Mouse (Mus musculus) embryonic facial prominence, embryonic 11.5 days (tissue): Measurements from ENCODE around the gene Ccdc96. TPM values are rescaled to one million over a fixed set of nuclear protein-coding genes. Genes with fewer than 3 reads are reported as not detected.

Source experiments
- ATAC-seq: fragments of 200-750 bp; cut with Nextera tagmentation; replicated peaks from 2 replicates; pipeline ENCODE4 v1.8.0; 2017; ENCODE audit warnings: low read depth; ENCODE audit not compliant: insufficient number of reproducible peaks, low FRiP score, low TSS enrichment
- DNase-seq: peaks from one replicate; pipeline ENCODE4 v3.0.0-alpha.2; 2015; ENCODE audit warnings: low spot score
- H3K27ac ChIP-seq: fragments of 300-500 bp; sonication (generic); replicated peaks from 2 replicates; pipeline ENCODE4 v1.5.1; 2014; ENCODE audit warnings: mild to moderate bottlenecking, low read depth, low read length, control low read depth
- H3K27me3 ChIP-seq: fragments of 300-500 bp; sonication (generic); 2 replicates; pipeline ENCODE4 v1.6.1; 2014; ENCODE audit warnings: mild to moderate bottlenecking, low read length, moderate library complexity, mixed read lengths; ENCODE audit not compliant: control insufficient read depth, insufficient read depth
- H3K36me3 ChIP-seq: fragments of 300-500 bp; sonication (generic); replicated peaks from 2 replicates; pipeline ENCODE4 v1.6.1; 2014; ENCODE audit warnings: low read depth, mild to moderate bottlenecking, low read length, moderate library complexity, mixed read lengths; ENCODE audit not compliant: control insufficient read depth, insufficient read depth
- H3K4me1 ChIP-seq: fragments of 300-500 bp; sonication (generic); 2 replicates; pipeline ENCODE4 v1.6.1; 2014; ENCODE audit warnings: low read length, mixed read lengths; ENCODE audit not compliant: control insufficient read depth, insufficient read depth
- H3K4me2 ChIP-seq: fragments of 300-500 bp; sonication (generic); 2 replicates; pipeline ENCODE4 v1.6.1; 2014; ENCODE audit warnings: low read depth, mild to moderate bottlenecking, control low read depth, low read length, moderate library complexity
- H3K4me3 ChIP-seq: fragments of 300-500 bp; sonication (generic); 2 replicates; pipeline ENCODE4 v1.5.1; 2014; ENCODE audit warnings: low read depth, low read length, control low read depth
- H3K9ac ChIP-seq: fragments of 300-500 bp; sonication (generic); replicated peaks from 2 replicates; pipeline ENCODE4 v1.6.1; 2014; ENCODE audit warnings: mild to moderate bottlenecking, control low read depth, low read length
- H3K9me3 ChIP-seq: fragments of 300-500 bp; sonication (generic); replicated peaks from 2 replicates; pipeline ENCODE4 v1.6.1; 2016; ENCODE audit warnings: mild to moderate bottlenecking, low read length, inconsistent platforms, mixed read lengths; ENCODE audit not compliant: control insufficient read depth
- WGBS: fragments of 180-500 bp; shearing (Covaris S2); extraction: QIAGEN DNeasy Blood & Tissue Kit; methylation state at CpG from one replicate; pipeline ENCODE4 v1.1.7; 2014; 5-methylcytosine and 5-hydroxymethylcytosine counted together
- polyA plus RNA-seq: library from polyadenylated mRNA; unstranded; fragments of >200 nt; fragmentation: Nextera tagmentation; extraction: Ambion mirVana; gene quantifications from 2 replicates; pipeline ENCODE4 v1.2.1, GENCODE M21; 2014

Gene Ccdc96
- polyA plus RNA-seq, 1 experiment from 2014 or later: 1.1 TPM

DNA sequence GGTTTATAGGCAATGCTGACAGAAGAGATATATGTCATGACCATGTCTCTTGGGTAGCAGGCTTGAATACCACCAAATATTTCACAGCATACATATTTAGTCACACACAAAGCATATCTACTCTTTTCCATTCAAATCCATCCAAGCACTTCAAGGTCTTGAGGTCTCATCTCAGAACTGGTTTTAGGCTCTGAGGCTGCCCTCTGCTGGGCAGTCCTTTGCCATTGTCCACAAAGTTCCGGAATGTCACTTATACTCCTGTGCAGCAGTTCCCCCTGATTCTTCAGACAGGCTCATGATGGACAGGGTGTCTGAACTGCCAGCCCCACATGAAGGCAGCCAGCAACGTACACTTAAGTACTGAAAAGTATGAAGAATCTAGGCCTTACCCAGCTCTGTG lies 4.8 kb downstream of the Ccdc96 start:
- 49% methylated on average over 2 of the region's 2 CpGs for WGBS
- Histone ChIP-seq H3K4me2 (no peak overlapping the region), H3K9ac (no peak overlapping the region), H3K4me3 (no peak overlapping the region), H3K4me1 (no peaks in the 10 kb centered on the region), H3K9me3 (no peaks in the 10 kb centered on the region), H3K27me3 (peaks cover 3% of the 10 kb centered on the region; the same call in 1 of the 2 replicates), H3K27ac (no peak overlapping the region), H3K36me3 (no peaks in the 10 kb centered on the region; the same call in 1 of the 2 replicates)
- DNase-seq (peak; percentile 47), ATAC-seq (no peak)

DNA sequence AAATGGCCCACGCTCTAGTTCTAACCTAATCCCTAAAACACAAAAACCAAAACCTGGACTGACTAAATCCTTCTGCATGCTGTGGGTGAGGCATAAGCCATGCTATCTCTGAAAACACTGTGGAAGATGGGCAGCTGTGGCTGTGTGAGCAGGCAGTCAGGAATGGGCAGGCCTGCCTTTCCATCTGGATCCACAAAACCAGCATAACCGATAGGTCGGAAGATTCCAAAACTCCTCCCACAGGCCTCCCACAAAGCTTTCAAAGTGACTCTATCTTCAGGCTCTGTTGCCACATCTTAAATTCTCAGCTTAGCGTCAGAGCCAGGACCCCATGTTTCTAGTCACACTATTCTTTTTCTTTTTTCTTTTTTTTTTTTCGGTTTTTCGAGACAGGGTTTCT lies 9.5 kb downstream of the Ccdc96 start:
- 91% methylated on average over 6 of the region's 6 CpGs for WGBS
- H3K27me3 ChIP-seq: no peaks in the 10 kb centered on the region
- H3K36me3 ChIP-seq: no peaks in the 10 kb centered on the region; the same call in none of the 2 replicates

DNA sequence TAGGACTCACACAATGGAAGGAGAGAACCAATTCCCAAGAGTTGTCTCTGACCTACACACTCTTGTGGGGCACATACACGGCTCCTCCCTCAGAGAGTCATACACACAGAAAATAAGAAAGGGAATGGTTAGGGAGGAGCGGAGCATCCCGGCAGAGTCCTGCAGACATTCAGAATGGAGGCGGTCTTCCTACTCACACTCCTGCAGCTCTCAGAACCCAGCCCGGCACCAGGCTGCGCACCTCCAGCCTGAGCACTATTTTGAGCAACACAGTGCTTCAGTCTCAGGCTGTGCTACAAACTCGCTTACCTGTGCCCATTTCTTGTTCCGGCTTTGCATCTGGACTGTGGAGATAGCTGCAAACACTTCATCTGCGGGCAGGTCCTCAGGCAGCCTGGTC lies 10.3 kb downstream of the Ccdc96 start:
- WGBS: 90% methylated on average over 9 of the region's 9 CpGs
- H3K27ac ChIP-seq: no peak overlapping the region
- no peak overlapping the region for H3K9ac ChIP-seq
- no peaks in the 10 kb centered on the region for H3K27me3 ChIP-seq
- H3K4me3 ChIP-seq: no peak overlapping the region
- ATAC-seq (no peak), DNase-seq (no peak)
- no peaks in the 10 kb centered on the region; the same call in none of the 2 replicates for H3K36me3 ChIP-seq
- no peaks in the 10 kb centered on the region for H3K4me1 ChIP-seq
- no peaks in the 10 kb centered on the region for H3K9me3 ChIP-seq
- no peak overlapping the region for H3K4me2 ChIP-seq

More for the DNA sequence above, 9.5 kb downstream of the Ccdc96 start:
- H3K4me2 ChIP-seq: no peak overlapping the region
- no peak overlapping the region for H3K27ac ChIP-seq
- no peaks in the 10 kb centered on the region for H3K9me3 ChIP-seq
- no peaks in the 10 kb centered on the region for H3K4me1 ChIP-seq
- no peak for ATAC-seq
- H3K4me3 ChIP-seq: no peak overlapping the region
- H3K9ac ChIP-seq: no peak overlapping the region
- no peak for DNase-seq

DNA sequence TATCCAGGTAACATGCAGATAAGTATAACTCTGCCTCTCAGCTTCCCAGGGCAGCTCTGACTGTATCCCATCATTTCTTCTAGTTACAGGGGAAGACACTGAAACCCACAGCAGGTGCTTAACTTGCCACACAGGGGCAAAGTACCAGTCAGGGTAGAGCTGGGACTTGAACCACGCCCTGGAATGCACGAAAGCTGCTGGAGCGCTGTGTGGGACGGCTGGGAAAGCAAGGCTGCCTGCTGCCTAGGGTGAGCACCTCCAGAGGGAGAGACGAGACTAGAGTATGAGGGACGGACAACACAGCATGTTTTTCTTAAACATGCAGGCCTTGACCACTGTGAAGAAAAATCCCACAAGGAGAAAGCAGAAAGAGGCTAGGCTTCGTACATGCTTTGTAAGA lies 20.8 kb downstream of the Ccdc96 start:
- H3K9ac ChIP-seq: no peak overlapping the region
- H3K4me2 ChIP-seq: no peak overlapping the region
- no peak overlapping the region for H3K27ac ChIP-seq
- ATAC-seq (no peak), DNase-seq (no peak)
- H3K4me1 ChIP-seq: no peaks in the 10 kb centered on the region
- no peak overlapping the region for H3K4me3 ChIP-seq
- 88% methylated on average over 7 of the region's 7 CpGs for WGBS
- H3K9me3 ChIP-seq: no peaks in the 10 kb centered on the region
- no peaks in the 10 kb centered on the region for H3K27me3 ChIP-seq
- no peaks in the 10 kb centered on the region; the same call in none of the 2 replicates for H3K36me3 ChIP-seq

DNA sequence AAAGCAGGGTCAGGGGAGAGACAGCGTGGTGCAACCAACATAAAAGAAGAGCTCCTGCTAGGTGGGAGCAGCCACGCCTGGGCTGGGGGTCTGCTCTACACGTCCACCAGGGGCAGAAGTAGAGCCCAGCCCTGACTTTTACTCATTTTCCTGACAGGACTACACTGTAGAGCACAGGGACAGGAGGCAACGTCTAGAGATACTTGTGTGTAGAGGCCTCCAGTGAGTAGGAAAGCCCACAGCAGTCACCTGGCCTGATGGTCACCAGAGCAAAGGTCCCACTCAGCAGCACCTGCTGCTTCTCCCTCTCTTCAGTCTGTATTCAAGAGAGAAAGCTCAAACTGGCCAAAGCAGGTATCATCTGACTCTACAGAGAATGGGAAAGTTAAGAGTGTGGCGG lies 21.3 kb downstream of the Ccdc96 start:
- H3K36me3 ChIP-seq: no peaks in the 10 kb centered on the region; the same call in none of the 2 replicates
- no peak overlapping the region for H3K4me2 ChIP-seq
- WGBS: 76% methylated on average over 5 of the region's 5 CpGs
- H3K9me3 ChIP-seq: no peaks in the 10 kb centered on the region
- no peak overlapping the region for H3K9ac ChIP-seq
- no peak for DNase-seq
- H3K27ac ChIP-seq: no peak overlapping the region
- no peak overlapping the region for H3K4me3 ChIP-seq
- no peaks in the 10 kb centered on the region for H3K4me1 ChIP-seq
- no peaks in the 10 kb centered on the region for H3K27me3 ChIP-seq
- no peak for ATAC-seq

DNA sequence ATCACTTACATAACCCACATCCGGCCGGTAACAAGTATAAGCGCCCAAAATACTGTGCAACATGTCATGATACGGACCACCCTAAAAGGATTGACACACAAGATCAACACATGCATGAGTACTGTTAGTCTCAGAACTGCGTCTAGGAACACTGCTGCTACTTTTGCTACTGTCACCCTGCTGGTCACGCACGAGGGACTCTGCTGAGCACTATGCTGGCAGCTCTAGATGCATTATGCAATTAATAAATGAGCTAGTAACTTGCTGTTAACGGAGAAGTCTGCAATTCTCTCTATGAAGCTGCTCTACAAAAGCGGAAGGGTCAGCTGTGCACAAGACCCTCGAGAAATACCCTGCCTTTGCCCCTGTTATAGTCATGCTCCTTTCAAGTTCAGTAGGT lies 24.0 kb downstream of the Ccdc96 start:
- no peaks in the 10 kb centered on the region for H3K4me1 ChIP-seq
- no peaks in the 10 kb centered on the region for H3K9me3 ChIP-seq
- no peak overlapping the region for H3K27ac ChIP-seq
- no peak overlapping the region for H3K4me3 ChIP-seq
- ATAC-seq: no peak
- H3K36me3 ChIP-seq: no peaks in the 10 kb centered on the region; the same call in none of the 2 replicates
- no peak overlapping the region for H3K4me2 ChIP-seq
- 90% methylated on average over 10 of the region's 10 CpGs for WGBS
- no peaks in the 10 kb centered on the region for H3K27me3 ChIP-seq
- H3K9ac ChIP-seq: no peak overlapping the region
- DNase-seq: no peak

DNA sequence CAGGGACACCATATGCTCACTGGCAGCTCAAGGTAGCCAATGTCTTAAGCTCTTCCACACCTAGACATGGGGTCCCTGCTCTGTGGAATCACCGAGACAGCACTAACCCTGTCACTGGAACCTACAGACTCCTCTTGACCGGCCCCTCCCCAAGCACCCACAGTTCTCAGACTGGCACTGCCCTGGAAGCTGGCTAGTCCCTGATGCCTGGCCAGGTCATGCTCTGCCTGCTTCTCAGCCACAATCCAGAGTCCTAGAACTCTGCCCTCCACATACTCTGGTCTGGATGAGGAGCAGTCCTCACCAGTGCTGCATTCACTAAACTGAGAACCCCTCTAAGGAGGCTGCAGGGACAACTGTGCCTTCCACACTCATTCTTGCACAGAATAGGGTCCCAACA lies 26.6 kb downstream of the Ccdc96 start:
- H3K36me3 ChIP-seq: no peaks in the 10 kb centered on the region; the same call in 1 of the 2 replicates

DNA sequence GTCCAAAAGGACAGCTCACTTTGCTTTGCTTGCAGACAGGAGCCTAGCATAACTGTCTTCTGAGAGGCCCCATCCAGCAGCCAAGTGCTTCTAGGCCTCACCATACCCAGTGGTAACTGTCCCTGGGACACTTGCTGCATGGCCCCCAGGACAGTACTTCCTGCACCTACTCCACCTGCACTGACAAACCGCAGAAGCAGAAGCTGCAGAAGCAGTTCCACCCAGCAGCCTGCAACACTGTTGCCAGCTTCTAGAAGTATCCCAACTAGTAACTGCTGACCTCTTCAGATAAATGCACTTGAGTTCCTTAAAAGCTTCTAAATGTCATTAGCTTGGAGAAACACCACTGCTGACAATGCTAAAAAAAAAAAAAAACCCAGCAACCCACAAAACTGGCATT lies 30.7 kb downstream of the Ccdc96 start:
- no peak overlapping the region for H3K9ac ChIP-seq
- peaks cover 2% of the 10 kb centered on the region; the same call in 1 of the 2 replicates for H3K36me3 ChIP-seq
- 100% methylated on average over 1 of the region's 1 CpGs for WGBS
- H3K27ac ChIP-seq: no peak overlapping the region
- H3K27me3 ChIP-seq: no peaks in the 10 kb centered on the region
- no peak for DNase-seq
- ATAC-seq: no peak
- H3K9me3 ChIP-seq: no peaks in the 10 kb centered on the region
- H3K4me2 ChIP-seq: no peak overlapping the region
- H3K4me1 ChIP-seq: no peaks in the 10 kb centered on the region
- H3K4me3 ChIP-seq: no peak overlapping the region

More for the DNA sequence above, 26.6 kb downstream of the Ccdc96 start:
- Histone ChIP-seq H3K27me3 (no peaks in the 10 kb centered on the region), H3K4me2 (no peak overlapping the region), H3K4me1 (no peaks in the 10 kb centered on the region), H3K9me3 (no peaks in the 10 kb centered on the region), H3K4me3 (no peak overlapping the region), H3K9ac (no peak overlapping the region), H3K27ac (no peak overlapping the region)
- DNase-seq (no peak), ATAC-seq (no peak)
- 97% methylated on average over 2 of the region's 2 CpGs for WGBS
